Mouse (Mus musculus): ENCODE measurements around the gene Aars. TPM values are rescaled to one million over a fixed set of nuclear protein-coding genes. Genes with fewer than 3 reads are reported as not detected.
"Not testable (repeated sequence)": the region's sequence is repeated elsewhere in the genome, so short reads cannot be mapped to it uniquely, and the experiment has no call there.

The Aars gene
- total RNA-seq, 2 experiments from 2014 or later: 46.3 to 53.3 TPM

GRCm38 (mm10) chr8:111090126-111090525 is 57.2 kb downstream of the Aars start:
- intact Hi-C loops (cut with DNase I; ENCODE audit: low total_unique reads): no loop called here

GRCm38 (mm10) chr8:111091706-111092105 is 58.8 kb downstream of the Aars start:
- intact Hi-C loops (cut with DNase I; ENCODE audit: low total_unique reads): no loop called here
- DNase-seq: no peak

More at GRCm38 (mm10) chr8:111090126-111090525, 57.2 kb downstream of the Aars start:
- DNase-seq: peak; percentile 80

GRCm38 (mm10) chr8:111092326-111092725 is 59.4 kb downstream of the Aars start, which contains the start of gene Clec18a:
Clec18a (minus strand) TSS chr8:111092426.
- DNase-seq; intact Hi-C loops (cut with DNase I; ENCODE audit: low total_unique reads): not testable (repeated sequence)

- intact Hi-C loops (cut with DNase I; ENCODE audit: low total_unique reads): no loop called here
- DNase-seq: peak; percentile 94
Observed at GRCm38 (mm10) chr8:111093865-111094718, 61.1 kb downstream of the Aars start, which contains the start of gene Pdpr. Pdpr (plus strand) TSS chr8:111094630.

GRCm38 (mm10) chr8:111094719-111095302 is 61.9 kb downstream of the Aars start:
- not testable (repeated sequence) for DNase-seq
- intact Hi-C loops (cut with DNase I; ENCODE audit: low total_unique reads): loop anchor here (5.0 kb wide), 1 partner anchor 47 kb away; no protein-coding TSS in a partner anchor

Small RNAs within 50 kb of the gene (microRNA-seq; reads per million reads assigned to microRNA genes)
- gene Gm24103: 0 reads per million in 2 experiments
- gene Mir3473d: 0.32 to 0.50 reads per million in 2 experiments

Other genes starting within 250 kb of the Aars start
- gene Il34, start 227.2 kb upstream of the Aars start, total RNA-seq (2021): 10 to 100 TPM; 15.6 to 20.0 TPM
- gene Cog4, start 186.5 kb upstream of the Aars start, total RNA-seq (2021): 10 to 100 TPM; 38.9 to 44.1 TPM
- 10 to 100 TPM; 24.2 to 29.3 TPM for gene Sf3b3, start 186.4 kb upstream of the Aars start, total RNA-seq (2021)
- 1 to 10 TPM; 3.3 to 4.1 TPM for gene Fuk, start 130.7 kb upstream of the Aars start, total RNA-seq (2021)
- 10 to 100 TPM; 32.0 to 35.6 TPM for gene St3gal2, start 113.2 kb upstream of the Aars start, total RNA-seq (2021)
- gene Ddx19a, start 35.3 kb upstream of the Aars start, total RNA-seq (2021): 10 to 100 TPM; 29.8 to 31.2 TPM
- 10 to 100 TPM in 1 of 2 experiments, 1 to 10 TPM in 1; 9.3 to 11.0 TPM for gene Ddx19b, start 1.4 kb upstream of the Aars start, total RNA-seq (2021)
- not detected for gene Exosc6, start 23.2 kb downstream of the Aars start, total RNA-seq (2021)
- gene Clec18a, start 59.3 kb downstream of the Aars start, total RNA-seq (2021): under 1 TPM; 0.53 to 0.96 TPM
- 10 to 100 TPM; 65.9 to 84.2 TPM for gene Pdpr, start 61.5 kb downstream of the Aars start, total RNA-seq (2021)
- gene Glg1, start 226.1 kb downstream of the Aars start, total RNA-seq (2021): 10 to 100 TPM; 47.3 to 51.4 TPM